Mouse (Mus musculus): Measurements from ENCODE around the gene Hsdl2. TPM values are rescaled to one million over a fixed set of nuclear protein-coding genes. Genes with fewer than 3 reads are reported as not detected.

Gene Hsdl2
- polyA plus RNA-seq (2015; fragmentation: Nextera tagmentation; extraction: Ambion mirVana), result 64.8 and 67.3 TPM in 2 replicates

DNA sequence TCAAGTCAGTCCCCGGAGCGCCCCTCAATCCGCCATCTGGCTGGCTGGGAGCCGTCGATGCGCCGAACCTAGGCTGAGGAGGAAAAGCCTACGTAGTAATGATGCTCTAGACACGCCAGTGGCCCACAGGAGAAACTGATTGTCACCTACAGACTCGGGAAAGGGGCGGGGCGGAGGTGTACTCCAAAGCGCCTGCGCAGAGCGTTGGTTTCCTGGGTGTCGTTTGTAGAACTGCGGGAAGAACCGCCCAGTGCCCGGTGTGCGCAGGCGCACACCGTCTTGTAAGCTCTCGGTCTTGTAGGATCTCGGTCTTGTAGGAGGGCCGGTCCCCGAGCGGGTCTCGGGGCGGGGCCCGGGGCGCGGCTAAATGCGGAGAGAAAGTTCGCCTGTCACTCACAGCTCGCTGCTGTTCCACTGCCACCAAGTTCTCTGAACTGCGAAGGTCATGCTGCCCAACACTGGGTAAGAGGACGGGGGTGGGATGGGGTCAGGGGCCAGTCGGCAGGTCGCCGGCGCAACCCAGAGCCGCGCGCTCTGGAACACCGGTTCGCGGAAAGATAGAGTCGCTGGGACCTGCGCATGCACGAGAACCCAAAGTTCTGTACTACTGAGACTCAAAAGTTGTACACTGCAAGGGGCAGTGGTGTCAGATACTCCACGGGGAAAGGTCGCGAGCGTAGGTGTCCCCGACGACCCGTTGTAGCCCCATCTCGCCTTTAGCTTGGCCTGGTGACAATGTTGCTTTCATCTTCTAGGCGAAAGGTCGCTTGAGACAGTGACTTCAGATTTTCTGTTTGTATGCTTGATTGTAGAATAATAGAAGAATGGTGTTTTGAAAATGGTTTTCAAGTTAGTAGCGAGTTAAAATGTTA is at the start of gene Hsdl2:
TSS of gene Hsdl2 (plus strand) at position 250 of the 872 bp plus-strand sequence.

GRCm38 (mm10) chr4:59549175-59549976 is 32.0 kb upstream of the Hsdl2 start, which contains the start of gene Ptbp3:
Gene Ptbp3 (minus strand): TSS chr4:59549364.

GRCm38 (mm10) chr4:59625998-59626910 is 44.9 kb downstream of the Hsdl2 start, which contains the start of gene E130308A19Rik:
Gene E130308A19Rik (plus strand): TSS chr4:59626211.

Other genes with a start within 250 kb of the Hsdl2 start
- 2.0 and 2.3 TPM in 2 replicates for gene Susd1, start 142.9 kb upstream of the Hsdl2 start, polyA plus RNA-seq (2015; fragmentation: Nextera tagmentation; extraction: Ambion mirVana)
- 14.3 and 18.0 TPM in 2 replicates for gene Ptbp3, start 32.2 kb upstream of the Hsdl2 start, polyA plus RNA-seq (2015; fragmentation: Nextera tagmentation; extraction: Ambion mirVana)
- gene E130308A19Rik, start 44.6 kb downstream of the Hsdl2 start, polyA plus RNA-seq (2015; fragmentation: Nextera tagmentation; extraction: Ambion mirVana), result 4.5 and 4.9 TPM in 2 replicates
- 8.7 and 10.1 TPM in 2 replicates for gene Inip, start 220.0 kb downstream of the Hsdl2 start, polyA plus RNA-seq (2015; fragmentation: Nextera tagmentation; extraction: Ambion mirVana)
- gene Snx30, start 224.3 kb downstream of the Hsdl2 start, polyA plus RNA-seq (2015; fragmentation: Nextera tagmentation; extraction: Ambion mirVana), result 6.3 and 7.4 TPM in 2 replicates